Mouse (Mus musculus): ENCODE measurements around the gene 1700067P10Rik. TPM values are rescaled to one million over a fixed set of nuclear protein-coding genes. Genes with fewer than 3 reads are reported as not detected.
A peak's percentile ranks its signal among the peaks of the same experiment; 100 is the strongest.

Gene 1700067P10Rik
- polyA plus RNA-seq, 1 experiment from 2014 or later = not detected

- H3K4me1 ChIP-seq (replicated peaks; ENCODE audit: control insufficient read depth, insufficient read depth, low read length) = peaks cover 35% of the 10 kb centered on the region
- H3K4me3 ChIP-seq (replicated peaks; ENCODE audit: low read length) = no peak overlapping the region
- no peak; the same call in 1 of the 2 replicates for ATAC-seq
- no peak overlapping the region for H3K4me2 ChIP-seq (ENCODE audit: low read length)
- peaks cover 46% of the 10 kb centered on the region for H3K27me3 ChIP-seq (replicated peaks; ENCODE audit: control insufficient read depth, insufficient read depth, low read length)
- H3K9me3 ChIP-seq (ENCODE audit: control insufficient read depth, low read length) = 0 out of 2 replicates have a peak, but pooled peaks cover 2% of the 10 kb centered on the region
- no peak overlapping the region for H3K27ac ChIP-seq (ENCODE audit: low read length)
- no peak overlapping the region for H3K9ac ChIP-seq (replicated peaks; ENCODE audit: low read depth, low read length)
- WGBS = 6% methylated on average over 20 of the region's 20 CpGs
- H3K36me3 ChIP-seq (ENCODE audit: control insufficient read depth, insufficient read depth) = no peaks in the 10 kb centered on the region
Measured at GRCm38 (mm10) chr17:48094820-48095680, 5.9 kb downstream of the 1700067P10Rik start.

GRCm38 (mm10) chr17:48095718-48096121, 6.6 kb downstream of the 1700067P10Rik start:
- Histone ChIP-seq H3K36me3 (ENCODE audit: control insufficient read depth, insufficient read depth) (no peaks in the 10 kb centered on the region), H3K4me2 (ENCODE audit: low read length) (peak overlapping the region; percentile 36), H3K9ac (replicated peaks; ENCODE audit: low read depth, low read length) (peak overlapping the region; percentile 38), H3K27me3 (replicated peaks; ENCODE audit: control insufficient read depth, insufficient read depth, low read length) (peaks cover 48% of the 10 kb centered on the region), H3K27ac (ENCODE audit: low read length) (peak overlapping the region; percentile 52), H3K4me3 (replicated peaks; ENCODE audit: low read length) (peak overlapping the region; percentile 21), H3K9me3 (ENCODE audit: control insufficient read depth, low read length) (0 out of 2 replicates have a peak, but pooled peaks cover 2% of the 10 kb centered on the region), H3K4me1 (replicated peaks; ENCODE audit: control insufficient read depth, insufficient read depth, low read length) (peaks cover 35% of the 10 kb centered on the region)
- WGBS = under 1% methylated on average over 26 of the region's 26 CpGs
- peak; percentile 70 for ATAC-seq

- no peaks in the 10 kb centered on the region for H3K36me3 ChIP-seq (ENCODE audit: control insufficient read depth, insufficient read depth)
- ATAC-seq = no peak
- peaks cover 48% of the 10 kb centered on the region for H3K27me3 ChIP-seq (replicated peaks; ENCODE audit: control insufficient read depth, insufficient read depth, low read length)
- peak overlapping the region; percentile 30; the same call in 1 of the 2 replicates for H3K4me3 ChIP-seq (replicated peaks; ENCODE audit: low read length)
- WGBS = 6% methylated on average over 17 of the region's 17 CpGs
- no peak overlapping the region for H3K27ac ChIP-seq (ENCODE audit: low read length)
- H3K4me2 ChIP-seq (ENCODE audit: low read length) = no peak overlapping the region
- H3K9me3 ChIP-seq (ENCODE audit: control insufficient read depth, low read length) = 0 out of 2 replicates have a peak, but pooled peaks cover 2% of the 10 kb centered on the region
- H3K4me1 ChIP-seq (replicated peaks; ENCODE audit: control insufficient read depth, insufficient read depth, low read length) = peaks cover 35% of the 10 kb centered on the region
- no peak overlapping the region for H3K9ac ChIP-seq (replicated peaks; ENCODE audit: low read depth, low read length)
Measured at GRCm38 (mm10) chr17:48096321-48096720, 7.2 kb downstream of the 1700067P10Rik start.

- no peak overlapping the region for H3K27ac ChIP-seq (ENCODE audit: low read length)
- ATAC-seq = no peak
- no peaks in the 10 kb centered on the region for H3K36me3 ChIP-seq (ENCODE audit: control insufficient read depth, insufficient read depth)
- H3K27me3 ChIP-seq (replicated peaks; ENCODE audit: control insufficient read depth, insufficient read depth, low read length) = peaks cover 48% of the 10 kb centered on the region
- H3K9me3 ChIP-seq (ENCODE audit: control insufficient read depth, low read length) = 0 out of 2 replicates have a peak, but pooled peaks cover 2% of the 10 kb centered on the region
- H3K4me1 ChIP-seq (replicated peaks; ENCODE audit: control insufficient read depth, insufficient read depth, low read length) = peaks cover 35% of the 10 kb centered on the region
- H3K4me2 ChIP-seq (ENCODE audit: low read length) = peak overlapping the region; percentile 49
- H3K4me3 ChIP-seq (replicated peaks; ENCODE audit: low read length) = peak overlapping the region; percentile 30
- 1% methylated on average over 40 of the region's 41 CpGs for WGBS
- peak overlapping the region; percentile 39; the same call in 1 of the 2 replicates for H3K9ac ChIP-seq (replicated peaks; ENCODE audit: low read depth, low read length)
Measured at GRCm38 (mm10) chr17:48097011-48097742, 8.1 kb downstream of the 1700067P10Rik start.

GRCm38 (mm10) chr17:48097743-48098527, 8.8 kb downstream of the 1700067P10Rik start:
- under 1% methylated on average over 43 of the region's 43 CpGs for WGBS
- H3K9ac ChIP-seq (replicated peaks; ENCODE audit: low read depth, low read length) = peak overlapping the region; percentile 39
- peaks cover 48% of the 10 kb centered on the region for H3K27me3 ChIP-seq (replicated peaks; ENCODE audit: control insufficient read depth, insufficient read depth, low read length)

GRCm38 (mm10) chr17:48098528-48098890, 9.4 kb downstream of the 1700067P10Rik start:
- H3K27ac ChIP-seq (ENCODE audit: low read length) = no peak overlapping the region
- ATAC-seq = no peak
- 0 out of 2 replicates have a peak, but pooled peaks cover under 1% of the 10 kb centered on the region for H3K9me3 ChIP-seq (ENCODE audit: control insufficient read depth, low read length)
- H3K4me2 ChIP-seq (ENCODE audit: low read length) = peak overlapping the region; percentile 49
- H3K27me3 ChIP-seq (replicated peaks; ENCODE audit: control insufficient read depth, insufficient read depth, low read length) = peaks cover 50% of the 10 kb centered on the region
- peaks cover 35% of the 10 kb centered on the region for H3K4me1 ChIP-seq (replicated peaks; ENCODE audit: control insufficient read depth, insufficient read depth, low read length)
- peak overlapping the region; percentile 30 for H3K4me3 ChIP-seq (replicated peaks; ENCODE audit: low read length)
- H3K36me3 ChIP-seq (ENCODE audit: control insufficient read depth, insufficient read depth) = no peaks in the 10 kb centered on the region
- H3K9ac ChIP-seq (replicated peaks; ENCODE audit: low read depth, low read length) = peak overlapping the region; percentile 39; the same call in 1 of the 2 replicates
- under 1% methylated on average over 19 of the region's 19 CpGs for WGBS

More at GRCm38 (mm10) chr17:48097743-48098527, 8.8 kb downstream of the 1700067P10Rik start:
- no peaks in the 10 kb centered on the region for H3K36me3 ChIP-seq (ENCODE audit: control insufficient read depth, insufficient read depth)
- no peak overlapping the region for H3K27ac ChIP-seq (ENCODE audit: low read length)
- H3K4me3 ChIP-seq (replicated peaks; ENCODE audit: low read length) = peak overlapping the region; percentile 30
- ATAC-seq = no peak
- 0 out of 2 replicates have a peak, but pooled peaks cover 2% of the 10 kb centered on the region for H3K9me3 ChIP-seq (ENCODE audit: control insufficient read depth, low read length)
- peaks cover 35% of the 10 kb centered on the region for H3K4me1 ChIP-seq (replicated peaks; ENCODE audit: control insufficient read depth, insufficient read depth, low read length)
- peak overlapping the region; percentile 49 for H3K4me2 ChIP-seq (ENCODE audit: low read length)

GRCm38 (mm10) chr17:48099312-48099711, 10.2 kb downstream of the 1700067P10Rik start:
- Histone ChIP-seq H3K4me1 (replicated peaks; ENCODE audit: control insufficient read depth, insufficient read depth, low read length) (peaks cover 35% of the 10 kb centered on the region), H3K9me3 (ENCODE audit: control insufficient read depth, low read length) (no peaks in the 10 kb centered on the region), H3K9ac (replicated peaks; ENCODE audit: low read depth, low read length) (no peak overlapping the region), H3K36me3 (ENCODE audit: control insufficient read depth, insufficient read depth) (no peaks in the 10 kb centered on the region), H3K27ac (ENCODE audit: low read length) (no peak overlapping the region), H3K4me2 (ENCODE audit: low read length) (no peak overlapping the region), H3K27me3 (replicated peaks; ENCODE audit: control insufficient read depth, insufficient read depth, low read length) (peaks cover 45% of the 10 kb centered on the region), H3K4me3 (replicated peaks; ENCODE audit: low read length) (no peak overlapping the region)
- ATAC-seq = no peak
- WGBS = 12% methylated on average over 11 of the region's 11 CpGs

GRCm38 (mm10) chr17:48100441-48101417, 11.6 kb downstream of the 1700067P10Rik start:
- Histone ChIP-seq H3K4me2 (ENCODE audit: low read length) (peak overlapping the region; percentile 44), H3K4me1 (replicated peaks; ENCODE audit: control insufficient read depth, insufficient read depth, low read length) (peaks cover 27% of the 10 kb centered on the region), H3K27ac (ENCODE audit: low read length) (no peak overlapping the region), H3K27me3 (replicated peaks; ENCODE audit: control insufficient read depth, insufficient read depth, low read length) (peaks cover 37% of the 10 kb centered on the region), H3K36me3 (ENCODE audit: control insufficient read depth, insufficient read depth) (no peaks in the 10 kb centered on the region), H3K4me3 (replicated peaks; ENCODE audit: low read length) (peak overlapping the region; percentile 31), H3K9ac (replicated peaks; ENCODE audit: low read depth, low read length) (no peak overlapping the region), H3K9me3 (ENCODE audit: control insufficient read depth, low read length) (no peaks in the 10 kb centered on the region)
- peak; percentile 77 for ATAC-seq
- 13% methylated on average over 20 of the region's 21 CpGs for WGBS
